Mouse (Mus musculus) gastrocnemius, adult 18-20 months (tissue): ENCODE measurements around the gene Fgfr2. TPM values are rescaled to one million over a fixed set of nuclear protein-coding genes. Genes with fewer than 3 reads are reported as not detected.
A peak's percentile ranks its signal among the peaks of the same experiment; 100 is the strongest.
"Not testable (repeated sequence)": the region's sequence is repeated elsewhere in the genome, so short reads cannot be mapped to it uniquely, and the experiment has no call there.

Experiments used
- DNase-seq: peaks from one replicate; pipeline ENCODE4 v3.0.0; 2021; ENCODE audit warnings: low spot score
- total RNA-seq, 2 experiments: library from RNA; stranded (reverse); gene quantifications; 2 replicates each; pipeline ENCODE4 v1.2.3; 2021

The Fgfr2 gene
- total RNA-seq, 2 experiments from 2014 or later: 0.43 to 0.88 TPM

GRCm38 (mm10) chr7:130558592-130558991 lies 2564.6 kb downstream of the Fgfr2 start:
- DNase-seq: no peak

- DNase-seq: no peak
These were observed 2567.6 kb downstream of the Fgfr2 start for GRCm38 (mm10) chr7:130555597-130555996.

GRCm38 (mm10) chr7:130553321-130553720 lies 2569.8 kb downstream of the Fgfr2 start:
- no peak for DNase-seq

GRCm38 (mm10) chr7:130552780-130553179 lies 2570.4 kb downstream of the Fgfr2 start:
- DNase-seq: peak; percentile 90

GRCm38 (mm10) chr7:130547635-130548175 lies 2575.4 kb downstream of the Fgfr2 start:
- no peak for DNase-seq

- peak; percentile 93 for DNase-seq
These were observed 2576.2 kb downstream of the Fgfr2 start for GRCm38 (mm10) chr7:130546791-130547484.

GRCm38 (mm10) chr7:130546421-130546790 lies 2576.7 kb downstream of the Fgfr2 start:
- no peak for DNase-seq

GRCm38 (mm10) chr7:130545893-130546292 lies 2577.3 kb downstream of the Fgfr2 start:
- no peak for DNase-seq

GRCm38 (mm10) chr7:130545401-130545800 lies 2577.7 kb downstream of the Fgfr2 start:
- DNase-seq: no peak

- DNase-seq: no peak
These were observed 2580.0 kb downstream of the Fgfr2 start for GRCm38 (mm10) chr7:130543181-130543580.

- DNase-seq: no peak
These were observed 2583.0 kb downstream of the Fgfr2 start for GRCm38 (mm10) chr7:130540176-130540575.

GRCm38 (mm10) chr7:130537068-130537467 lies 2586.1 kb downstream of the Fgfr2 start:
- no peak for DNase-seq

GRCm38 (mm10) chr7:130535174-130535573 lies 2588.0 kb downstream of the Fgfr2 start:
- no peak for DNase-seq

- peak; percentile 93 for DNase-seq
These were observed 2589.6 kb downstream of the Fgfr2 start for GRCm38 (mm10) chr7:130533316-130534260.

GRCm38 (mm10) chr7:130531138-130531537 lies 2592.0 kb downstream of the Fgfr2 start:
- DNase-seq: not testable (repeated sequence)

- DNase-seq: no peak
These were observed 2595.8 kb downstream of the Fgfr2 start for GRCm38 (mm10) chr7:130527306-130527705.

- DNase-seq: no peak
These were observed 2599.7 kb downstream of the Fgfr2 start for GRCm38 (mm10) chr7:130523451-130523850.

GRCm38 (mm10) chr7:130520812-130521422 lies 2602.2 kb downstream of the Fgfr2 start:
- DNase-seq: no peak

- DNase-seq: no peak
These were observed 2603.1 kb downstream of the Fgfr2 start, which contains the start of gene Ate1 for GRCm38 (mm10) chr7:130520049-130520425. Gene Ate1, minus strand, starts transcription at chr7:130520369.

GRCm38 (mm10) chr7:130519096-130520048 lies 2603.8 kb downstream of the Fgfr2 start:
- DNase-seq: peak; percentile 98
